Mouse (Mus musculus): ENCODE results near the gene Ercc6.

- TF ChIP-seq CTCF (IDR thresholded peaks at IDR 0.05; ENCODE audit: extremely low read depth, insufficient read depth, insufficient read length, insufficient replicate concordance) (no peak), POLR2A (IDR thresholded peaks at IDR 0.05; ENCODE audit: low read depth, low read length) (no peak)
Observed at GRCm38 (mm10) chr14:32546676-32547075, 33.4 kb downstream of the Ercc6 start.

Data from spleen, adult 2 months (tissue).